Comparison of ENCODE assay signal across 22 mouse cellular contexts in genomic region chr9:121981466-121982105, GRCm38 (mm10). TPM values are rescaled to one million over a fixed set of nuclear protein-coding genes. Genes with fewer than 3 reads are reported as not detected.
A peak's percentile ranks its signal among the peaks of the same experiment; 100 is the strongest.
DNase-seq lines count a peak whose midpoint lies in the region; ATAC-seq and TF ChIP-seq lines count a peak whose summit lies in the region.
"Had no signal": no experiment of that assay in that cellular context is flagged by ENCODE, and none has a peak within 500 bp of the region (broad histone marks: within the 10 kb centered on the region; RNA-seq: fewer than 3 reads in every experiment).

No protein-coding gene starts in this region.

- no peak for TF ChIP-seq POLR2A in kidney, adult 2 months (IDR thresholded peaks at IDR 0.05; ENCODE audit: low read depth, low read length)
- no peak for TF ChIP-seq POLR2A in CH12.LX (IDR thresholded peaks at IDR 0.05; ENCODE audit: low read depth, low read length)

- 53% methylated on average over 10 of the region's 10 CpGs for WGBS in kidney, embryonic 16.5 days
- WGBS in kidney, adult 2 months: 69% methylated on average over 10 of the region's 10 CpGs
- 87% methylated on average over 10 of the region's 10 CpGs for WGBS in midbrain, embryonic 11.5 days
- 82% methylated on average over 10 of the region's 10 CpGs for WGBS in midbrain, embryonic 13.5 days
- 35% methylated on average over 10 of the region's 10 CpGs for WGBS in limb, embryonic 13.5 days

- H3K79me2 ChIP-seq in CH12.LX (replicated peaks; ENCODE audit: control insufficient read depth, extremely low read depth, insufficient read depth, poor library complexity, severe bottlenecking): no peaks in the 10 kb centered on the region

- no peak overlapping the region for H3K27ac ChIP-seq in kidney, embryonic 16.5 days (ENCODE audit: low read length)
- no peak overlapping the region for H3K27ac ChIP-seq in kidney, adult 2 months (ENCODE audit: insufficient read depth, low read depth, low read length)
- H3K27ac ChIP-seq in midbrain, embryonic 11.5 days (ENCODE audit: low read depth, low read length): no peak overlapping the region
- H3K27ac ChIP-seq in midbrain, embryonic 13.5 days: no peak overlapping the region
- H3K27ac ChIP-seq in CH12.LX (ENCODE audit: insufficient read depth, low read depth): no peak overlapping the region
- H3K27ac ChIP-seq in limb, embryonic 13.5 days: peak overlapping the region; percentile 10; the same call in 1 of the 2 replicates
- H3K27ac ChIP-seq: embryonic facial prominence, embryonic 13.5 days; forebrain, embryonic 12.5 days; heart, embryonic 10.5 days; hindbrain, embryonic 12.5 days had no signal

- H3K27me3 ChIP-seq in kidney, embryonic 16.5 days (ENCODE audit: insufficient read depth, low read length): no peaks in the 10 kb centered on the region
- H3K27me3 ChIP-seq in kidney, adult 2 months (replicated peaks; ENCODE audit: control insufficient read depth, insufficient read depth, low read length): no peaks in the 10 kb centered on the region
- H3K27me3 ChIP-seq in midbrain, embryonic 11.5 days (ENCODE audit: control insufficient read depth, insufficient read depth, low read length): no peaks in the 10 kb centered on the region
- H3K27me3 ChIP-seq in midbrain, embryonic 13.5 days: no peaks in the 10 kb centered on the region
- H3K27me3 ChIP-seq in CH12.LX (replicated peaks): peaks cover 10% of the 10 kb centered on the region
- H3K27me3 ChIP-seq in limb, embryonic 13.5 days: no peaks in the 10 kb centered on the region
- H3K27me3 ChIP-seq: embryonic facial prominence, embryonic 13.5 days; forebrain, embryonic 12.5 days; hindbrain, embryonic 12.5 days had no signal

- no peak for TF ChIP-seq CTCF in kidney, adult 2 months (conservative IDR thresholded peaks at IDR 0.05; ENCODE audit: insufficient read depth, insufficient read length, low read depth, low read length)
- TF ChIP-seq CTCF in CH12.LX (conservative IDR thresholded peaks at IDR 0.05 in 1 of 2, IDR thresholded peaks at IDR 0.05 in 1 of 2; ENCODE audit: low read depth in 2 of 2, low read length in 2 of 2): peak in 1 of 2 experiments; percentile 22; a peak in 1 of 4 replicates

- no peak for DNase-seq in kidney, adult 2 months
- DNase-seq in midbrain, embryonic 11.5 days (ENCODE audit: low spot score, missing footprints): peak; percentile 61
- DNase-seq in CH12.LX (ENCODE audit: extremely low read depth): no peak
- DNase-seq in cerebellum, adult 9-10 months: no peak
- no peak for DNase-seq in embryo, embryonic 10.5 days (ENCODE audit: low spot score)
- DNase-seq: adrenal gland, postnatal 14 days; cerebellum, adult 9-11 months; gastrocnemius, postnatal 10 days; heart, adult 18-20 months; heart, postnatal 10 days; heart, postnatal 4 days had no signal

- H3K4me3 ChIP-seq in kidney, embryonic 16.5 days (ENCODE audit: low read length): no peak overlapping the region
- H3K4me3 ChIP-seq in kidney, adult 2 months (ENCODE audit: insufficient read depth, low read depth, low read length): no peak overlapping the region
- H3K4me3 ChIP-seq in midbrain, embryonic 11.5 days (ENCODE audit: low read depth, low read length): no peak overlapping the region
- H3K4me3 ChIP-seq in midbrain, embryonic 13.5 days (replicated peaks): no peak overlapping the region
- H3K4me3 ChIP-seq in CH12.LX (replicated peaks in 1 of 3; ENCODE audit: low read depth in 2 of 3, low read length in 2 of 3, poor library complexity in 1 of 3): no peak overlapping the region
- no peak overlapping the region for H3K4me3 ChIP-seq in limb, embryonic 13.5 days
- H3K4me3 ChIP-seq: embryonic facial prominence, embryonic 13.5 days; forebrain, embryonic 12.5 days; heart, embryonic 10.5 days; hindbrain, embryonic 12.5 days had no signal

- in situ Hi-C loops in CH12.LX (cut with MboI; ENCODE audit: low pct_ligation_motif_present, low pct_unique_long_range_greater_than_20kb, low sequenced_read_pairs): loop anchor here (5.0 to 25.0 kb wide), 4 partner anchors 34 to 494 kb away; partner anchors contain the start of gene Cck

- TF ChIP-seq EP300 in CH12.LX (IDR thresholded peaks at IDR 0.05; ENCODE audit: low read length): no peak

- no peak overlapping the region for H3K9ac ChIP-seq in kidney, embryonic 16.5 days (replicated peaks; ENCODE audit: low read length)
- no peak overlapping the region for H3K9ac ChIP-seq in midbrain, embryonic 11.5 days (ENCODE audit: low read length)
- no peak overlapping the region for H3K9ac ChIP-seq in midbrain, embryonic 13.5 days (replicated peaks)
- H3K9ac ChIP-seq in CH12.LX (ENCODE audit: insufficient read depth, low read depth): no peak overlapping the region
- no peak overlapping the region for H3K9ac ChIP-seq in limb, embryonic 13.5 days
- H3K9ac ChIP-seq: embryonic facial prominence, embryonic 13.5 days; forebrain, embryonic 12.5 days; hindbrain, embryonic 12.5 days had no signal

- dilution Hi-C loops in CH12.LX (cut with MboI; ENCODE audit: extremely low pct_ligation_motif_present, extremely low pct_unique_long_range_greater_than_20kb, low sequenced_read_pairs): no loop called here

- H3K4me2 ChIP-seq in kidney, embryonic 16.5 days (replicated peaks; ENCODE audit: low read depth, low read length): no peak overlapping the region
- H3K4me2 ChIP-seq in midbrain, embryonic 11.5 days: no peak overlapping the region
- H3K4me2 ChIP-seq in midbrain, embryonic 13.5 days (replicated peaks): no peak overlapping the region
- H3K4me2 ChIP-seq in CH12.LX (ENCODE audit: insufficient read depth, low read depth, poor library complexity, severe bottlenecking): no peak overlapping the region
- H3K4me2 ChIP-seq in limb, embryonic 13.5 days (replicated peaks): no peak overlapping the region
- H3K4me2 ChIP-seq: embryonic facial prominence, embryonic 13.5 days; forebrain, embryonic 12.5 days; hindbrain, embryonic 12.5 days had no signal

- H3K4me1 ChIP-seq in kidney, embryonic 16.5 days (ENCODE audit: insufficient read depth, low read length): 0 out of 2 replicates have a peak, but pooled peaks cover 4% of the 10 kb centered on the region
- no peaks in the 10 kb centered on the region for H3K4me1 ChIP-seq in kidney, adult 2 months (ENCODE audit: control insufficient read depth, insufficient read depth, low read length)
- no peaks in the 10 kb centered on the region for H3K4me1 ChIP-seq in midbrain, embryonic 11.5 days (ENCODE audit: control insufficient read depth, insufficient read depth, low read length)
- H3K4me1 ChIP-seq in midbrain, embryonic 13.5 days (replicated peaks): peaks cover 5% of the 10 kb centered on the region; the same call in 1 of the 2 replicates
- H3K4me1 ChIP-seq in CH12.LX (ENCODE audit: control insufficient read depth in 1 of 2, insufficient read depth in 2 of 2): peaks cover 14 to 42% of the 10 kb centered on the region in 2 experiments
- peaks cover 21% of the 10 kb centered on the region for H3K4me1 ChIP-seq in limb, embryonic 13.5 days

- TF ChIP-seq RAD21 in CH12.LX (IDR thresholded peaks at IDR 0.05; ENCODE audit: low read depth, low read length): no peak; the same call in 1 of the 2 replicates

- H3K9me3 ChIP-seq in kidney, embryonic 16.5 days (ENCODE audit: low read length): no peaks in the 10 kb centered on the region
- H3K9me3 ChIP-seq in midbrain, embryonic 11.5 days (ENCODE audit: control insufficient read depth, low read length): no peaks in the 10 kb centered on the region
- no peaks in the 10 kb centered on the region for H3K9me3 ChIP-seq in midbrain, embryonic 13.5 days
- no peaks in the 10 kb centered on the region for H3K9me3 ChIP-seq in CH12.LX (replicated peaks; ENCODE audit: low read length)
- no peaks in the 10 kb centered on the region for H3K9me3 ChIP-seq in limb, embryonic 13.5 days
- H3K9me3 ChIP-seq: embryonic facial prominence, embryonic 13.5 days; forebrain, embryonic 12.5 days; G1E; heart, embryonic 10.5 days; hindbrain, embryonic 12.5 days had no signal

- ATAC-seq in kidney, embryonic 16.5 days (ENCODE audit: low FRiP score, low TSS enrichment): peak; percentile 39; the same call in 1 of the 2 replicates
- ATAC-seq in midbrain, embryonic 11.5 days (ENCODE audit: low FRiP score): no peak
- no peak for ATAC-seq in midbrain, embryonic 13.5 days
- no peak for ATAC-seq in limb, embryonic 13.5 days (ENCODE audit: low FRiP score, low read depth)
- ATAC-seq: activated CD4-positive, CD25-positive, alpha-beta regulatory T cell, adult 4 months; forebrain, embryonic 16.5 days; hindbrain, embryonic 16.5 days had no signal

- H3K36me3 ChIP-seq in kidney, embryonic 16.5 days (ENCODE audit: insufficient read depth, low read length): 0 out of 2 replicates have a peak, but pooled peaks cover 3% of the 10 kb centered on the region
- H3K36me3 ChIP-seq in kidney, adult 2 months (ENCODE audit: control insufficient read depth, insufficient read depth, low read length): no peaks in the 10 kb centered on the region
- H3K36me3 ChIP-seq in midbrain, embryonic 11.5 days (ENCODE audit: control insufficient read depth, insufficient read depth, low read length): no peaks in the 10 kb centered on the region; the same call in 1 of the 2 replicates
- H3K36me3 ChIP-seq in midbrain, embryonic 13.5 days: peaks cover 17% of the 10 kb centered on the region
- no peaks in the 10 kb centered on the region for H3K36me3 ChIP-seq in CH12.LX (replicated peaks in 1 of 2; ENCODE audit: control insufficient read depth in 1 of 2, insufficient read depth in 1 of 2, low read length in 1 of 2)
- peaks cover 19% of the 10 kb centered on the region for H3K36me3 ChIP-seq in limb, embryonic 13.5 days
- H3K36me3 ChIP-seq: G1E had no signal

TF ChIP-seq in CH12.LX, 34 proteins besides CTCF, POLR2A, EP300 and RAD21 (continues in another document):
- no peak for TF ChIP-seq RCOR1 (conservative IDR thresholded peaks at IDR 0.05; ENCODE audit: low read depth, low read length)

RNA-seq across cellular contexts. Expression of gene Pomgnt2, which starts 15.3 kb away (rescaled TPM):
- polyA plus RNA-seq in kidney, embryonic 16.5 days (2015; fragmentation: Nextera tagmentation; extraction: Ambion mirVana): 19.1 and 19.9 TPM in 2 replicates
- polyA plus RNA-seq in kidney, adult 2 months (2012; rRNA removed): 16.7 and 20.6 TPM in 2 replicates
- 8.9 and 9.7 TPM in 2 replicates for polyA plus RNA-seq in midbrain, embryonic 11.5 days (2014; fragmentation: Nextera tagmentation; extraction: Ambion mirVana)
- polyA plus RNA-seq in midbrain, embryonic 13.5 days (2015; fragmentation: Nextera tagmentation; extraction: Ambion mirVana): 20.8 and 23.2 TPM in 2 replicates
- total RNA-seq in CH12.LX (2012; rRNA removed) (not detected in 2 replicates), CH12.LX (2014; rRNA removed) (not detected in 2 replicates)
- not detected in 2 replicates for polyA plus RNA-seq in CH12.LX (2012; ENCODE audit: insufficient read length, low read depth)
- 15.2 and 16.0 TPM in 2 replicates for polyA plus RNA-seq in limb, embryonic 13.5 days (2015; fragmentation: Nextera tagmentation; extraction: Ambion mirVana)
- polyA plus RNA-seq: activated CD4-positive, CD25-positive, alpha-beta regulatory T cell, adult 4 months; G1E had no signal

RNA-seq across cellular contexts. Expression of gene Fam198a, which starts 30.8 kb away (rescaled TPM):
- polyA plus RNA-seq in kidney, embryonic 16.5 days (2015; fragmentation: Nextera tagmentation; extraction: Ambion mirVana): 2.0 and 2.8 TPM in 2 replicates
- polyA plus RNA-seq in kidney, adult 2 months (2012; rRNA removed): 0.25 and 0.65 TPM in 2 replicates
- polyA plus RNA-seq in midbrain, embryonic 11.5 days (2014; fragmentation: Nextera tagmentation; extraction: Ambion mirVana): 0.23 and 0.52 TPM in 2 replicates
- 0.89 and 0.96 TPM in 2 replicates for polyA plus RNA-seq in midbrain, embryonic 13.5 days (2015; fragmentation: Nextera tagmentation; extraction: Ambion mirVana)
- total RNA-seq in CH12.LX (2012; rRNA removed) (0.76 and 0.93 TPM in 2 replicates), CH12.LX (2014; rRNA removed) (0.40 and 0.63 TPM in 2 replicates)
- 0.59 and 0.70 TPM in 2 replicates for polyA plus RNA-seq in CH12.LX (2012; ENCODE audit: insufficient read length, low read depth)
- 5.4 and 6.1 TPM in 2 replicates for polyA plus RNA-seq in limb, embryonic 13.5 days (2015; fragmentation: Nextera tagmentation; extraction: Ambion mirVana)
- total RNA-seq: G1E had no signal
- polyA plus RNA-seq: activated CD4-positive, CD25-positive, alpha-beta regulatory T cell, adult 4 months; G1E had no signal
